Mouse (Mus musculus) cortical plate, adult 2 months (tissue): ENCODE data around the gene Zfp989.
"Not testable (repeated sequence)": the region's sequence is repeated elsewhere in the genome, so short reads cannot be mapped to it uniquely, and the experiment has no call there.

ENCODE experiments used
- CTCF ChIP-seq: fragments of 200-500 bp; IDR thresholded peaks from 2 replicates; pipeline ENCODE4 v1.5.1; 2011; ENCODE audit warnings: mild to moderate bottlenecking, control low read depth, low read length; ENCODE audit not compliant: insufficient read depth; ENCODE audit errors: extremely low read depth
- POLR2A ChIP-seq: fragments of 200-500 bp; IDR thresholded peaks from 2 replicates; pipeline ENCODE4 v1.6.1; 2011; ENCODE audit warnings: mild to moderate bottlenecking, low read length, control low read depth; ENCODE audit not compliant: insufficient read depth; ENCODE audit errors: extremely low read depth

- not testable (repeated sequence) for TF ChIP-seq CTCF, POLR2A
Measured at GRCm38 (mm10) chr4:147026374-147026773, 54.6 kb downstream of the Zfp989 start.
